Mouse (Mus musculus): ENCODE measurements at regions not wholly inside any gene's neighbourhood (a gene's known extent, or its start where the extent isn't known, plus 50 kb on each side); places are given as distances from the start of the nearest gene placed in this dataset.
A peak's percentile ranks its signal among the peaks of the same experiment; 100 is the strongest.

GRCm38 (mm10) chr11:20445061-20445902 lies 97.8 kb upstream of the Sertad2 start:
- Histone ChIP-seq H3K9me3 (peaks cover 9% of the 10 kb centered on the region; the same call in 1 of the 2 replicates), H3K36me3 (no peaks in the 10 kb centered on the region), H3K27ac (peak overlapping the region; percentile 73), H3K27me3 (ENCODE audit: insufficient read depth, poor library complexity, severe bottlenecking) (no peaks in the 10 kb centered on the region), H3K4me3 (peak overlapping the region; percentile 44), H3K4me1 (replicated peaks) (peaks cover 36% of the 10 kb centered on the region)
- WGBS: 14% methylated on average over 17 of the region's 18 CpGs
- DNase-seq (ENCODE audit: low spot score): peak; percentile 38

GRCm38 (mm10) chr11:20445903-20446264 lies 97.2 kb upstream of the Sertad2 start:
- peak; percentile 80 for DNase-seq (ENCODE audit: low spot score)
- Histone ChIP-seq H3K4me1 (replicated peaks) (peaks cover 36% of the 10 kb centered on the region), H3K27ac (peak overlapping the region; percentile 73; the same call in 1 of the 2 replicates), H3K4me3 (peak overlapping the region; percentile 44), H3K36me3 (no peaks in the 10 kb centered on the region), H3K27me3 (ENCODE audit: insufficient read depth, poor library complexity, severe bottlenecking) (no peaks in the 10 kb centered on the region), H3K9me3 (peaks cover 9% of the 10 kb centered on the region; the same call in 1 of the 2 replicates)
- WGBS: 2% methylated on average over 6 of the region's 6 CpGs

- H3K36me3 ChIP-seq: no peaks in the 10 kb centered on the region
- peaks cover 17% of the 10 kb centered on the region for H3K27me3 ChIP-seq (ENCODE audit: insufficient read depth, poor library complexity, severe bottlenecking)
- no peak for DNase-seq (ENCODE audit: low spot score)
- H3K27ac ChIP-seq: no peak overlapping the region
- H3K4me3 ChIP-seq: no peak overlapping the region
- H3K4me1 ChIP-seq (replicated peaks): peaks cover 14% of the 10 kb centered on the region; the same call in 1 of the 2 replicates
- H3K9me3 ChIP-seq: peaks cover 3% of the 10 kb centered on the region; the same call in 1 of the 2 replicates
- WGBS: 74% methylated on average over 4 of the region's 4 CpGs
Observed at GRCm38 (mm10) chr11:20452901-20453300, 90.2 kb upstream of the Sertad2 start.

- DNase-seq (ENCODE audit: low spot score): no peak
- Histone ChIP-seq H3K36me3 (no peaks in the 10 kb centered on the region), H3K27me3 (ENCODE audit: insufficient read depth, poor library complexity, severe bottlenecking) (peaks cover 17% of the 10 kb centered on the region), H3K4me3 (no peak overlapping the region), H3K27ac (no peak overlapping the region), H3K4me1 (replicated peaks) (peaks cover 14% of the 10 kb centered on the region; the same call in 1 of the 2 replicates), H3K9me3 (no peaks in the 10 kb centered on the region)
- WGBS: 84% methylated on average over 7 of the region's 7 CpGs
Observed at GRCm38 (mm10) chr11:20453786-20454185, 89.3 kb upstream of the Sertad2 start.

GRCm38 (mm10) chr11:20455085-20455864 lies 87.8 kb upstream of the Sertad2 start:
- under 1% methylated on average over 35 of the region's 35 CpGs for WGBS

GRCm38 (mm10) chr11:20455865-20456648 lies 87.0 kb upstream of the Sertad2 start:
- Histone ChIP-seq H3K36me3 (no peaks in the 10 kb centered on the region), H3K4me1 (replicated peaks) (peaks cover 14% of the 10 kb centered on the region; the same call in 1 of the 2 replicates), H3K27ac (peak overlapping the region; percentile 70; the same call in 1 of the 2 replicates), H3K4me3 (peak overlapping the region; percentile 68), H3K9me3 (no peaks in the 10 kb centered on the region; the same call in 1 of the 2 replicates), H3K27me3 (ENCODE audit: insufficient read depth, poor library complexity, severe bottlenecking) (peaks cover 17% of the 10 kb centered on the region)
- DNase-seq (ENCODE audit: low spot score): peak; percentile 60
- 3% methylated on average over 19 of the region's 19 CpGs for WGBS

More at GRCm38 (mm10) chr11:20455085-20455864, 87.8 kb upstream of the Sertad2 start:
- H3K4me1 ChIP-seq (replicated peaks): peaks cover 14% of the 10 kb centered on the region; the same call in 1 of the 2 replicates
- peak; percentile 94 for DNase-seq (ENCODE audit: low spot score)
- peaks cover 17% of the 10 kb centered on the region for H3K27me3 ChIP-seq (ENCODE audit: insufficient read depth, poor library complexity, severe bottlenecking)
- H3K4me3 ChIP-seq: peak overlapping the region; percentile 68
- no peaks in the 10 kb centered on the region; the same call in 1 of the 2 replicates for H3K9me3 ChIP-seq
- H3K36me3 ChIP-seq: no peaks in the 10 kb centered on the region
- H3K27ac ChIP-seq: peak overlapping the region; percentile 70

GRCm38 (mm10) chr11:20459140-20459539 lies 83.9 kb upstream of the Sertad2 start:
- no peaks in the 10 kb centered on the region for H3K36me3 ChIP-seq
- H3K27me3 ChIP-seq (ENCODE audit: insufficient read depth, poor library complexity, severe bottlenecking): peaks cover 7% of the 10 kb centered on the region; the same call in 1 of the 2 replicates
- H3K4me3 ChIP-seq: no peak overlapping the region
- no peak overlapping the region for H3K27ac ChIP-seq
- H3K4me1 ChIP-seq (replicated peaks): peaks cover 20% of the 10 kb centered on the region; the same call in 1 of the 2 replicates
- no peaks in the 10 kb centered on the region; the same call in 1 of the 2 replicates for H3K9me3 ChIP-seq
- WGBS: 91% methylated on average over 8 of the region's 8 CpGs
- DNase-seq (ENCODE audit: low spot score): no peak

GRCm38 (mm10) chr11:20460501-20460921 lies 82.5 kb upstream of the Sertad2 start:
- Histone ChIP-seq H3K36me3 (no peaks in the 10 kb centered on the region), H3K27ac (no peak overlapping the region; the same call in 1 of the 2 replicates), H3K27me3 (ENCODE audit: insufficient read depth, poor library complexity, severe bottlenecking) (peaks cover 12% of the 10 kb centered on the region), H3K4me1 (replicated peaks) (peaks cover 18% of the 10 kb centered on the region; the same call in 1 of the 2 replicates), H3K4me3 (no peak overlapping the region), H3K9me3 (no peaks in the 10 kb centered on the region; the same call in 1 of the 2 replicates)
- no peak for DNase-seq (ENCODE audit: low spot score)
- 51% methylated on average over 7 of the region's 7 CpGs for WGBS

GRCm38 (mm10) chr11:20462076-20462475 lies 81.0 kb upstream of the Sertad2 start:
- Histone ChIP-seq H3K4me3 (no peak overlapping the region), H3K4me1 (replicated peaks) (peaks cover 6% of the 10 kb centered on the region; the same call in 1 of the 2 replicates), H3K27me3 (ENCODE audit: insufficient read depth, poor library complexity, severe bottlenecking) (peaks cover 18% of the 10 kb centered on the region), H3K36me3 (no peaks in the 10 kb centered on the region), H3K27ac (no peak overlapping the region), H3K9me3 (no peaks in the 10 kb centered on the region; the same call in 1 of the 2 replicates)
- WGBS: 85% methylated on average over 3 of the region's 3 CpGs
- no peak for DNase-seq (ENCODE audit: low spot score)

GRCm38 (mm10) chr11:20463173-20463681 lies 79.8 kb upstream of the Sertad2 start:
- no peak overlapping the region for H3K4me3 ChIP-seq
- H3K27me3 ChIP-seq (ENCODE audit: insufficient read depth, poor library complexity, severe bottlenecking): peaks cover 18% of the 10 kb centered on the region
- DNase-seq (ENCODE audit: low spot score): no peak
- 17% methylated on average over 10 of the region's 10 CpGs for WGBS
- H3K36me3 ChIP-seq: no peaks in the 10 kb centered on the region
- H3K9me3 ChIP-seq: no peaks in the 10 kb centered on the region; the same call in 1 of the 2 replicates
- H3K27ac ChIP-seq: no peak overlapping the region
- peaks cover 6% of the 10 kb centered on the region; the same call in 1 of the 2 replicates for H3K4me1 ChIP-seq (replicated peaks)

GRCm38 (mm10) chr11:20464564-20464963 lies 78.5 kb upstream of the Sertad2 start:
- H3K36me3 ChIP-seq: no peaks in the 10 kb centered on the region
- no peaks in the 10 kb centered on the region; the same call in 1 of the 2 replicates for H3K9me3 ChIP-seq
- no peak overlapping the region for H3K4me3 ChIP-seq
- no peak overlapping the region for H3K27ac ChIP-seq
- peaks cover 18% of the 10 kb centered on the region for H3K27me3 ChIP-seq (ENCODE audit: insufficient read depth, poor library complexity, severe bottlenecking)
- DNase-seq (ENCODE audit: low spot score): no peak
- H3K4me1 ChIP-seq (replicated peaks): peaks cover 11% of the 10 kb centered on the region
- WGBS: 81% methylated on average over 8 of the region's 8 CpGs

- 25% methylated on average over 4 of the region's 4 CpGs for WGBS
- Histone ChIP-seq H3K36me3 (no peaks in the 10 kb centered on the region), H3K27ac (no peak overlapping the region), H3K27me3 (ENCODE audit: insufficient read depth, poor library complexity, severe bottlenecking) (peaks cover 18% of the 10 kb centered on the region), H3K4me3 (no peak overlapping the region), H3K4me1 (replicated peaks) (peaks cover 13% of the 10 kb centered on the region), H3K9me3 (no peaks in the 10 kb centered on the region)
- DNase-seq (ENCODE audit: low spot score): no peak
Observed at GRCm38 (mm10) chr11:20466591-20466990, 76.5 kb upstream of the Sertad2 start.
